Mouse (Mus musculus) heart, embryonic 14.5 days (tissue): ENCODE results near the gene Tspan3. TPM values are rescaled to one million over a fixed set of nuclear protein-coding genes. Genes with fewer than 3 reads are reported as not detected.

Experiments used
- ATAC-seq: fragments of 200-750 bp; cut with Nextera tagmentation; 2 replicates; pipeline ENCODE4 v1.8.0; 2017; ENCODE audit warnings: low read depth, moderate TSS enrichment; ENCODE audit not compliant: insufficient number of reproducible peaks, insufficient read depth, low FRiP score
- H3K27ac ChIP-seq, 2 experiments: fragments of 200-500 bp in 1 of 2; fragments of 300-500 bp in 1 of 2; sonication (generic) in 1 of 2; replicated peaks in 1 of 2; 2 replicates each; pipeline ENCODE4 v1.5.1; 2012 to 2014; ENCODE audit warnings: low read depth in 2 of 2, low read length in 2 of 2, control low read depth in 1 of 2, mild to moderate bottlenecking in 1 of 2, mixed read lengths in 1 of 2; ENCODE audit not compliant: control insufficient read depth in 1 of 2, insufficient read depth in 1 of 2
- H3K27me3 ChIP-seq: fragments of 300-500 bp; sonication (generic); 2 replicates; pipeline ENCODE4 v1.6.1; 2014; ENCODE audit warnings: mild to moderate bottlenecking, low read length, control low read depth; ENCODE audit not compliant: control insufficient read depth, insufficient read depth
- H3K36me3 ChIP-seq: fragments of 300-500 bp; sonication (generic); 2 replicates; pipeline ENCODE4 v1.6.1; 2014; ENCODE audit warnings: mild to moderate bottlenecking, control low read depth, low read length, mixed read lengths; ENCODE audit not compliant: control insufficient read depth, insufficient read depth
- H3K4me1 ChIP-seq, 2 experiments: fragments of 200-500 bp in 1 of 2; fragments of 300-500 bp in 1 of 2; sonication (generic) in 1 of 2; 2 replicates each; pipeline ENCODE4 v1.6.1; 2012 to 2014; ENCODE audit warnings: low read length in 2 of 2, control low read depth in 1 of 2, mixed read lengths in 1 of 2; ENCODE audit not compliant: control insufficient read depth in 2 of 2, insufficient read depth in 2 of 2
- H3K4me2 ChIP-seq: fragments of 300-500 bp; sonication (generic); 2 replicates; pipeline ENCODE4 v1.6.1; 2014; ENCODE audit warnings: mild to moderate bottlenecking, low read length
- H3K4me3 ChIP-seq, 2 experiments: fragments of 200-500 bp in 1 of 2; fragments of 300-500 bp in 1 of 2; sonication (generic) in 1 of 2; 2 replicates each; pipeline ENCODE4 v1.5.1; 2012 to 2014; ENCODE audit warnings: low read length in 2 of 2, mild to moderate bottlenecking in 2 of 2, control low read depth in 1 of 2, low read depth in 1 of 2, moderate library complexity in 1 of 2; ENCODE audit not compliant: control insufficient read depth in 1 of 2, insufficient read depth in 1 of 2
- H3K9ac ChIP-seq: fragments of 300-500 bp; sonication (generic); 2 replicates; pipeline ENCODE4 v1.6.1; 2014; ENCODE audit warnings: mild to moderate bottlenecking, low read length
- H3K9me3 ChIP-seq: fragments of 300-500 bp; sonication (generic); 2 replicates; pipeline ENCODE4 v1.6.1; 2016; ENCODE audit warnings: low read length, control low read depth; ENCODE audit not compliant: control insufficient read depth
- WGBS: fragments of 180-500 bp; shearing (Covaris S2); extraction: QIAGEN DNeasy Blood & Tissue Kit; methylation state at CpG from one replicate; pipeline ENCODE4 v1.1.7; 2014; 5-methylcytosine and 5-hydroxymethylcytosine counted together
- polyA plus RNA-seq: library from polyadenylated mRNA; unstranded; fragments of >200 nt; fragmentation: Nextera tagmentation; extraction: Ambion mirVana; gene quantifications from 2 replicates; pipeline ENCODE4 v1.2.1, GENCODE M21; 2014

The Tspan3 gene
- polyA plus RNA-seq, 1 experiment from 2014 or later = 487 TPM

DNA sequence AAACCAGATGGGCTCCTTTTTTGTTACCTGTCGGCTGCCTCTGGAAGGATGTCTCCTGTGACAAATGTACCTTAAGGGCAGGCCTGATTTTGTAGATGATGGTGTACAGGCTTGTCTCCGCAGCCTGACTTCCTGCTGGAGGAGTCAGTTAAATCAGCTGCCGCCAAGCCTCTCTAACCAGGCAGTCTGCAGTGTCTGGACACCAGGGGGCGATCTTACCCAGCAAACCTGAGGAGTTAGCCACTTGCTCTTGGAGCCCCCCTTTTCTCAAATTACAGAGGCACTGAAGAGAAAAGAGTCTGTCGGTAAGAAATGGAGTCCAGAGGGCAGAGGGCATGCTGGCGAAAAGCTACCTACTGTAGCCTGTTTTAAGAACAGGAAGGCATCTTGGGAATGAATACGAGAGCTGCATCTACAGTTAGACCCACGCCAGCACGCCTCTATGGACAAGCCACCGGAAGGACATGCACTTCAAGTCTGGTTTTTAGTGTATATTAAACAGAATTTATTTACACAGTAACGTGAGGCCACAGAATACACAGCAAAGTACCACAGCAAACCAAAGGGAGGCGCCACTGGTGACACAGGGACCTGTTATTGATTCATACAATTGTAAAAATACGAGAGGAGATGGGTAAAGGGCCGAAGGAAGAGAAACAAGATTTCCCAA is 35.5 kb upstream of the Tspan3 start:
- Histone ChIP-seq H3K4me3 (no peak overlapping the region), H3K9ac (no peak overlapping the region), H3K27ac (no peak overlapping the region), H3K9me3 (no peaks in the 10 kb centered on the region), H3K36me3 (peaks cover 22% of the 10 kb centered on the region), H3K27me3 (no peaks in the 10 kb centered on the region), H3K4me2 (no peak overlapping the region), H3K4me1 (no peaks in the 10 kb centered on the region; a peak in 1 of 4 replicates)
- ATAC-seq = no peak
- 43% methylated on average over 14 of the region's 14 CpGs for WGBS

DNA sequence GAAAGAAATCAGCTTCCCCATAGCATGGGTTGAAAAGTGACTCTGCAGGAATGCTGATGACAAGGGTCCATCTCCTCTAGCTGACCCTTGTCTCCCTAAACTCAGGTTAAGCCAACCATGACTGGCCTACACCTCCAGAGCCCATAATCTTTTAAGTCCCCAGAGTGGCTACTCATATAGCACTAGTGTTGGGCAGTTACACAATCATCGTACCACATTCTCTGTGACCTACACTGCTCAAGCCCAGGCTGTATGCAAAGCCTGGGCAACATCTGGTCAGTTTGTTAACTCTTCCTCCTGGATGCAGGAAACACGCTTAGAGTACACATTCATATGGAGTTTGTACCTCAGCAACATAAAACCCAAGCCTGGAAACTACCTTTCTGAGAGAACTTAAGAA is 34.9 kb upstream of the Tspan3 start:
- Histone ChIP-seq H3K4me1 (no peaks in the 10 kb centered on the region; a peak in 1 of 4 replicates), H3K9me3 (no peaks in the 10 kb centered on the region), H3K36me3 (peaks cover 16% of the 10 kb centered on the region), H3K4me2 (no peak overlapping the region), H3K27me3 (no peaks in the 10 kb centered on the region), H3K27ac (no peak overlapping the region), H3K4me3 (no peak overlapping the region), H3K9ac (no peak overlapping the region)
- ATAC-seq = no peak
- 59% methylated on average over 2 of the region's 2 CpGs for WGBS

DNA sequence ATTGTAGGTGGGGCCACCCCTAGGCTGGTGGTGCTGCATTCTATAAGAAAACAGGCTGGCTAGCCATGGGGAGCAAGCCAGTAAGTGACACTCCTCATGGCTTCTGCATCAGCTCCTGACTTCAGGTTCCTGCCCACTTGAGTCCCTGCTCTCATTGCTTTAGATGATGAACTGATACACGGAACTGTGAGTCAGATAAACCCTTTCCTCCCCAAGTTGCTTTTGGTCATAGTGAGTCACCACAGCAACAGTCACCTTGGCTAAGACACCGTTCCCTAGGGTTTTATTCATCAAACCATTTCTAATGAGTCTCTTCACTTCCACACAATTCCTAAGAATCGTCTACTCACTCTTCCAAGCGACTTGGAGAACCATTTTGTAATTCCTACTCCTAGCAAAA is 31.6 kb upstream of the Tspan3 start:
- H3K4me3 ChIP-seq = no peak overlapping the region
- H3K27me3 ChIP-seq = no peaks in the 10 kb centered on the region
- no peaks in the 10 kb centered on the region for H3K36me3 ChIP-seq
- H3K4me1 ChIP-seq = peaks cover 0 to 3% of the 10 kb centered on the region in 2 experiments; a peak in 2 of 4 replicates
- no peak overlapping the region for H3K27ac ChIP-seq
- H3K9ac ChIP-seq = no peak overlapping the region
- H3K4me2 ChIP-seq = no peak overlapping the region
- WGBS = 78% methylated on average over 4 of the region's 4 CpGs
- no peaks in the 10 kb centered on the region for H3K9me3 ChIP-seq
- no peak for ATAC-seq

DNA sequence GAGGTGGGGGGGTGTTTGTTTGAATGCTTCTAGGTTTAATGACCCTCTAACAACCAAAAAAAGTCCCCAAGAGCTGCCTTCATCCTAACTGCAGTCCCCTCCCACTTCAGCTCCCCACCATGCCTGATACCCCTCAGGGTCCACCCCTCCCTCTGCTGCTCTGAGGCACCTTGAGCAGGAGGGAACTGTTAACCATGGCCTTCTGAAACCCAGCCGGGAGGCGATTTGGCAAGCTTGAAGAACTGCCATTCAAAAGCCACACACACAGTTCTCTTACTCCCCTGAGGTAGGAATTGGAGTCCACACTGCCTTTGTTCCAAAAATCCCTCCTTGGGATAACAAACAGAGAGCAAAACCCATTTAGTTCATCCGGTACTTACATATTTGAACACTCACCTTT is 29.9 kb upstream of the Tspan3 start:
- H3K27ac ChIP-seq = no peak overlapping the region
- peaks cover 0 to 4% of the 10 kb centered on the region in 2 experiments; a peak in 1 of 4 replicates for H3K4me1 ChIP-seq
- 47% methylated on average over 3 of the region's 3 CpGs for WGBS
- no peak overlapping the region for H3K4me3 ChIP-seq
- no peaks in the 10 kb centered on the region for H3K36me3 ChIP-seq
- no peaks in the 10 kb centered on the region for H3K9me3 ChIP-seq
- H3K4me2 ChIP-seq = no peak overlapping the region
- no peak for ATAC-seq
- no peak overlapping the region for H3K9ac ChIP-seq
- no peaks in the 10 kb centered on the region for H3K27me3 ChIP-seq

DNA sequence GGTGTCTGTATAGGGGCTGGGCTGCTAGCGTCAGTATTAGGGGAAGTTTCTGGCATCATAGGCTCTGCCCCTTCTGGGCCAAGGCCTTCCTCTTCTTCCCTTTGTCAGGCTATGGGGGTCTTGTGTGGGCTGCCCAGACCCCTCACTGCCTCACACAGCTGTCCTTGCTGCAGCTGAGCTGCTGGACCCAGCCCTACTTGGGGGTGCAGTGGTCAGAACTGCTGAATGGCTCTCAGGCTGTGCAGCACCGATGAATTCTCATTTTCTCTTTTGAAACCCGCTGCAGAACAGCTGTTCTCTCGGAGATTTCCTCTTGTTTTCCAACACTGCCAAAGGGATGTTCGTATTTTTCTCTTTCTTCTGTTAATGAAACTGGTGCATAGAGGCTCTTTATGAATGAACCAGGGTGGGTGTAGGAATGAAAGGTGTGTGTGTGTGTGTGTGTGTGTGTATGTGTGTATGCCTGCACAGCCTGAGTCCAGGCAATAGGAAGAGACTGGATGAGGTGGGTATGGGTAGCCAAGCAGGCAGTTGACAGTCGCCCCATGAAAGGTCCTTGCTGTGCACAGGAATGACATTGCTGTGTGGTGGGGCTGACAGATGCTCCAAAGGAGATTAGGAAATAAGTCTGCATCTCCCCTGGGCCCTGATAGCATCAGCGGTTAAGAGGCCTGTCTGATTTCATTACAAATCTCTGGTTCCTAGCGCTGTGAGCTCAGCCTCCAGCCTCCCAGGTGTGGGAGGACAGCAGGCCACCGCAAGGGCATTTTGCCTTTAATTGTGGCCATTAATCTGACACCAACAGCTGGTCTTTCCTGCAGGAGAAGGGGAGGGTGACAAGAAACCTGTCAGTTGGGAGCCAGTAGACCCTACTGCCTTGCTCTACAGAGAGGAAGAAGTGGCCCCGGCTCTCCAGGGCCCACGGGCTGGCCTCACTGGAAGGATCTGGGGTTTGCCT is 26.5 kb upstream of the Tspan3 start:
- WGBS = 64% methylated on average over 11 of the region's 11 CpGs
- no peak for ATAC-seq
- Histone ChIP-seq H3K9ac (no peak overlapping the region), H3K4me1 (peaks cover 0 to 7% of the 10 kb centered on the region in 2 experiments; a peak in 2 of 4 replicates), H3K36me3 (no peaks in the 10 kb centered on the region), H3K27me3 (no peaks in the 10 kb centered on the region), H3K4me3 (no peak overlapping the region), H3K9me3 (no peaks in the 10 kb centered on the region), H3K27ac (no peak overlapping the region), H3K4me2 (no peak overlapping the region)

DNA sequence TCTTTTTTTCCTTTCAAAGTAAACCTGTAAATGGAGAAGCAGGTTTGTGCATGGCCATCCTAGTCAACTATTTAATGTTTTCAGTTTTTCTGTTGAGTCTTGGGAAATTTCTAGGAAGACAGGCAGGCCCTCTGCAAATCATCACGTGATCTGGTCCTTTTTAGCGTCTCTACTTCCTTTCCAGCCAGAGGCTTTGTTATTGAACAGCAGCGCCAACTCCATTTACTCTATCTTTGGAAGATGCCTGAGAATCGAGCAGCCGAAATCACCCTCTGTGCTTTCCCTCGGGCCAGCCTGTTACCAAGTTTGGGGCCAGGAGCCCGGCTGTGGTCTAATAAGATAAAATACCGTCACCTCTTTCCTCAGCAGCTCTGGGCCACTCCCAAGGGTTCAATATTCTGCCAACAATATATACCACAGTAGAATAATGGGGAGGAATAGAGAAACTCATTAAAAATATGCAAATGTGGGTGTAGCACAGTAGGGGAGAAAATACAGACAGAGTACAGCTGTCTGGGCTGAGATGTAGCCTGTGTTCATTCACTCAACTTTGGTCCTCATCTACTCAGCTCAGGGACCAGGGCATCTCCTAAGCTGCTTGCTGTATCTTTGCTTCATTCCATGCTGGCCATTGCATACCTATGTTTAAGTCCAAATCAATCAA is 15.0 kb upstream of the Tspan3 start:
- Histone ChIP-seq H3K9me3 (no peaks in the 10 kb centered on the region), H3K4me3 (no peak overlapping the region), H3K27ac (no peak overlapping the region), H3K36me3 (no peaks in the 10 kb centered on the region), H3K9ac (no peak overlapping the region), H3K4me2 (peak overlapping the region; percentile 2; the same call in 1 of the 2 replicates), H3K27me3 (no peaks in the 10 kb centered on the region), H3K4me1 (peaks cover 0 to 8% of the 10 kb centered on the region in 2 experiments; a peak in 2 of 4 replicates)
- 18% methylated on average over 8 of the region's 8 CpGs for WGBS
- ATAC-seq = no peak

DNA sequence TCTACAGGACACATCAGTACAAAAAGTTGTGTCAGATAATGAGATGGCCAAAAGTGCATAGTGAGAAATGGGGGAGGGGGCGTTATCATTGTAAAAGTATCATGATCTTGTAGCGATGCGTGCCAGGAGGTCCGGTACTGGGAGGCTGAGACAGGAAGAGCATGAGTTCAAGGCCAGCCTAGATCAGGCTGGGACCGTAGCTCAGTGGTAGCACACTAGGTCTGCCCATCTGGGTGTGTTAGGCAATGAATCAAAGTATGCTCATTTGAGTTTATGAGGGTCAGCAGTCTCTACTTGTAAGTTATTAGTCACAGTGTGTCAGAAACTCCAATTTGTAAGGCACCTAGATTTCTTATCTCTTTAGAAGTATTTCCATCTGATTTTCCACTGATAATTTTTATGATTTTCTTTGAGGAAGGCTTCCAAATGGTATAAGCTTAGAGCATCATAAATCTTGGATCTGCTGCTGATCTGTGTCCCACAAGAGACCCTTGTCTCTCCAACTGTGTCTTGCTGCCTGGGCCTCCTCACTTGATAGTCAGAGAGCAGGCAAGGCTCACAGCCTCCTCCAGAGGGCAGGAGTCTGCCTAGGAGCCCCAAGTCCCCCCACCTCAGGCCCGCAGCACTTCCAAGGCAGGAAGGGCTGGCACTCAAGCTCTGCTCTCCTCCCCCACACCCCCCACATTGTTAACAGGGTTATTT is 14.3 kb upstream of the Tspan3 start:
- Histone ChIP-seq H3K9me3 (no peaks in the 10 kb centered on the region), H3K4me3 (no peak overlapping the region), H3K27ac (no peak overlapping the region), H3K4me2 (peak overlapping the region; percentile 2; the same call in 1 of the 2 replicates), H3K4me1 (peaks cover 0 to 8% of the 10 kb centered on the region in 2 experiments; a peak in 2 of 4 replicates), H3K36me3 (no peaks in the 10 kb centered on the region), H3K9ac (no peak overlapping the region), H3K27me3 (no peaks in the 10 kb centered on the region)
- ATAC-seq = no peak
- WGBS = 75% methylated on average over 6 of the region's 6 CpGs
